Mouse (Mus musculus): ENCODE data around the gene Ralgds. TPM values are rescaled to one million over a fixed set of nuclear protein-coding genes. Genes with fewer than 3 reads are reported as not detected.

Gene Ralgds
- polyA plus RNA-seq, 1 experiment: 133 TPM

DNA sequence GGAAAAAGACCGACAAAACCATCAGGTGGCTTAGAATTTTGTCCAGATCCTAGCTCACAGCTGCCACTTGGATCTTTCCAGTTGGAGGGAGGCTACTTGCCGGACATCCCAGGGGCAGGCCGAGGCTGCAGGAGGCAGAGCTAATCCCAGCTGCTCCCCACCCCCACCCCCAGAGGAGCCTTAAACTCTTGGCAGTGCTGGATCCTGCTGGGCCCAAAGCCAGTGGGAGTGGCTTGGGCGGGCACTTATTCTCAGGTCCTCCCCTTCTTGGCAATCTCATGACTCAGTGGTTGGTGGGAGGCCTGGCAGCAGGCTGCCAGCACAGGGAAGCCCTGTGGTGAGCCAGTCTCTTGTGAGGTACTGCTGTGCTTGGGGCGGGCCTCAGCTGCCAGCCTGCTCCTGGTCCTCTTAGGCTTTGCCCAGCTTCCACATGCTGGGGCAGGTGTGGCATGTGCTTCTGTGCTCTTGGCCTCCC lies 10.8 kb downstream of the Ralgds start:
- 4% methylated on average over 5 of the region's 5 CpGs for WGBS
- Histone ChIP-seq H3K27me3 (ENCODE audit: control insufficient read depth, insufficient read depth, low read length) (no peaks in the 10 kb centered on the region), H3K4me1 (ENCODE audit: control insufficient read depth, insufficient read depth, low read length) (peaks cover 74% of the 10 kb centered on the region), H3K4me3 (replicated peaks; ENCODE audit: insufficient read depth, low read depth, low read length) (no peak overlapping the region), H3K27ac (ENCODE audit: insufficient read depth, low read length) (peak overlapping the region; percentile 16)
- TF ChIP-seq POLR2A (IDR thresholded peaks at IDR 0.05; ENCODE audit: borderline replicate concordance, insufficient read depth, low read length) (no peak), CTCF (IDR thresholded peaks at IDR 0.05; ENCODE audit: borderline replicate concordance, insufficient read depth, low read depth, low read length) (no peak)
- peak; percentile 85 to 86 for DNase-seq

DNA sequence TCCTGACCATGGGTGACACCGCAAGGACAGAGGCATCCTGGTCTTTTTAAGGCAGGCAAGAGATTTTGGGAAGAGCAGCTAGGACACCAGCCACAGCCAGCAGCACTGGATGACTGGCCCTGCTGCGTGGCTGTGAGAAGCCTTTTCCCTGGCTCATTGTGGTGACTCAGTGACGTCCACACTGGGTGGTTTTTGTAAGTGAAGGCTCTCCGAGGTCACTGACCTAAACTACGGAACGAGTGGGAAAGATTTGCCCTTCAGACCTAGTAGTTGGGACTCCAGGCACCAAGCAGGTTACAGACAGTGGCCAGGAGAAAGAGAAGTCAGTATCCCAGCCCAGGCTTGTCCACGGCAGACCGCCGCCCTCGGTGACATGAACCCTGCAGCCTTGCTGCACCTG lies 11.5 kb downstream of the Ralgds start:
- H3K27ac ChIP-seq (ENCODE audit: insufficient read depth, low read length): peak overlapping the region; percentile 70; the same call in 1 of the 2 replicates
- no peaks in the 10 kb centered on the region for H3K27me3 ChIP-seq (ENCODE audit: control insufficient read depth, insufficient read depth, low read length)
- H3K4me3 ChIP-seq (replicated peaks; ENCODE audit: insufficient read depth, low read depth, low read length): no peak overlapping the region
- DNase-seq: peak; percentile 20 to 32
- 68% methylated on average over 10 of the region's 10 CpGs for WGBS
- TF ChIP-seq POLR2A (IDR thresholded peaks at IDR 0.05; ENCODE audit: borderline replicate concordance, insufficient read depth, low read length): no peak
- no peak for TF ChIP-seq CTCF (IDR thresholded peaks at IDR 0.05; ENCODE audit: borderline replicate concordance, insufficient read depth, low read depth, low read length)
- H3K4me1 ChIP-seq (ENCODE audit: control insufficient read depth, insufficient read depth, low read length): peaks cover 81% of the 10 kb centered on the region

DNA sequence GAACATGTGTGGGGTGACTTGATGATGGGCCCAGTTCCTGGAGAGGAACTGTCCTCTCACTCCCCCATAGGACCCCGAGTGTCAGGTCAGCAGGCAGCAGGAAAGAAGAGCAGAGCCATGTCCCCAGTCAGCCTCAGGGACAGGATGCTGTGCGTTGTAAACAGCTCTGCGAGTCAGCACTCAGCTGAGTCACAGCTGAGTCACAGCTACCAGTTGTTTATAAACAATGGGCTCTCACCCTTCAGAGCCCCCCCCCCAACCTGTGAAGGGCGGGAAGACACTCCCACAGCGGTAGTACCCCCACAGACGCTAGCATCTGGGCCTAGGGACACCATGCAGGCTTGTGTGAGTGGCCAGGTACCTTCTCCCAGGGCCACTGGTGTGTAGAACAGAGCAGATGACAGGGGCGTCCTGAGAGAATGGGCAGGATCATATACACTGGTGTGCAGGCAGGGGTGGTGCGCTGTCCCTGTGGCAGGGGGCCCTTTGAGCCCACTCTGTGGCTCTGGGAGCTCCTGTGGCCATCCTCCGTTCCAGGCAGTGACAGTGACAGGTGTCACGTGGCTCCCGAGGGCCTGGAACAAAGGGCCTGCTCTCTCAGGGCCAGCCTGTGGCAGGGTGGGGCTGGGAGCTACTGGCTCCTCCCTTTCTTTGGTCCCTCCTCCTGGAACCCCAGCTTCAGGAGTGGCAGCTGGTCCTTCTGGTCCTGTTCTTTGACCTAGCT lies 12.5 kb downstream of the Ralgds start:
- H3K4me1 ChIP-seq (ENCODE audit: control insufficient read depth, insufficient read depth, low read length): peaks cover 86% of the 10 kb centered on the region
- peak; percentile 66 to 76 for DNase-seq
- 19% methylated on average over 11 of the region's 11 CpGs for WGBS

DNA sequence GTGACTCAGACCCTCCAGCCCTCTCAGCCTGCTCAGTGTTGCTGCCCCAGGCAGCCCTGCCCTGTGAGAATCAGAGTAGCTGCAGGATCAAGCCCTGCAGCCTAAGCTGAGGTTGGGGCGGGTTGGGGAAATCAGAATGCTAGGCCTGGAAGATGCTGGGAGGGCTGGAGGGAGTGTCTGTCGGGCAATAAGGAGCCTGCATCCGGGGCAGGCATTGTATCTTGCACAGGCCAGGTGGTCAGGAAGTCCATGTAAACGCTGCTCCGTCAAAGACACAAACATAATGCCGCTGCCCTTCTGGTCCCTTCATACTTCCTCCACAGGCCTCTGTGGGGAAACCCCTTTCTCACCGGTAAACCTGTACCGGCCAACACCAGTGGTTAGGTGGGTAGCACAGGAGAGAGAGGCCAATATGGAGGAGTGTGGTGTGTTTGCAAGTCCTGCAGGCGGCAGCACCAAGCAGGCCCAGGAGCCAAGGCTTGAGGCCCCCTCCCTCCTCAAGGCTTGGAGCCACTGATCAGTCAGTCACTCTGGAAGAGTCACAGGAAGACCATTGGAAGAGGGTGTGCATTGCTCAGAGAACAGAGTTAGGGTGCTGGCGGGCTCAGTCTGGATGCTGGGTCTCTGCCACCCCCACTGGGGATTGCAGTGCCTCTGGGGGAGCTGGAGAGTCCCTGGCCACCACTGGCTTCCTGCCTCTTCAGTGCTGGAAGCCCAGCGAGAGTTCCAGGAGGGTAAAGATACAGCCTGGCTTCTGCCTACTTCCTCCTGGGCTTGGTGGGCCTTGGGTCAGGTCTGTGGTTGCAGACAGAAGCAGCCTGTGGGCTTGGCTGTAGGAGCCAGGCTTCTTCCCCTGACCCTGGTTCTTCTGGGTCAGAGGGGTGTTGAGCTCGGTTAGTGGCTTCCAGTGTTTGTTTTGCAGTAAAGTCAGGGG lies 13.3 kb downstream of the Ralgds start:
- Histone ChIP-seq H3K27ac (ENCODE audit: insufficient read depth, low read length) (peak overlapping the region; percentile 70), H3K4me1 (ENCODE audit: control insufficient read depth, insufficient read depth, low read length) (peaks cover 85% of the 10 kb centered on the region), H3K4me3 (replicated peaks; ENCODE audit: insufficient read depth, low read depth, low read length) (no peak overlapping the region), H3K27me3 (ENCODE audit: control insufficient read depth, insufficient read depth, low read length) (no peaks in the 10 kb centered on the region)
- peak; percentile 20 to 35 for DNase-seq
- peak; percentile 44; the same call in 1 of the 2 replicates for TF ChIP-seq CTCF (IDR thresholded peaks at IDR 0.05; ENCODE audit: borderline replicate concordance, insufficient read depth, low read depth, low read length)
- no peak for TF ChIP-seq POLR2A (IDR thresholded peaks at IDR 0.05; ENCODE audit: borderline replicate concordance, insufficient read depth, low read length)
- 30% methylated on average over 12 of the region's 12 CpGs for WGBS

More for the DNA sequence above, 12.5 kb downstream of the Ralgds start:
- Histone ChIP-seq H3K4me3 (replicated peaks; ENCODE audit: insufficient read depth, low read depth, low read length) (no peak overlapping the region), H3K27ac (ENCODE audit: insufficient read depth, low read length) (peak overlapping the region; percentile 70), H3K27me3 (ENCODE audit: control insufficient read depth, insufficient read depth, low read length) (no peaks in the 10 kb centered on the region)
- TF ChIP-seq POLR2A (IDR thresholded peaks at IDR 0.05; ENCODE audit: borderline replicate concordance, insufficient read depth, low read length): no peak
- TF ChIP-seq CTCF (IDR thresholded peaks at IDR 0.05; ENCODE audit: borderline replicate concordance, insufficient read depth, low read depth, low read length): no peak

DNA sequence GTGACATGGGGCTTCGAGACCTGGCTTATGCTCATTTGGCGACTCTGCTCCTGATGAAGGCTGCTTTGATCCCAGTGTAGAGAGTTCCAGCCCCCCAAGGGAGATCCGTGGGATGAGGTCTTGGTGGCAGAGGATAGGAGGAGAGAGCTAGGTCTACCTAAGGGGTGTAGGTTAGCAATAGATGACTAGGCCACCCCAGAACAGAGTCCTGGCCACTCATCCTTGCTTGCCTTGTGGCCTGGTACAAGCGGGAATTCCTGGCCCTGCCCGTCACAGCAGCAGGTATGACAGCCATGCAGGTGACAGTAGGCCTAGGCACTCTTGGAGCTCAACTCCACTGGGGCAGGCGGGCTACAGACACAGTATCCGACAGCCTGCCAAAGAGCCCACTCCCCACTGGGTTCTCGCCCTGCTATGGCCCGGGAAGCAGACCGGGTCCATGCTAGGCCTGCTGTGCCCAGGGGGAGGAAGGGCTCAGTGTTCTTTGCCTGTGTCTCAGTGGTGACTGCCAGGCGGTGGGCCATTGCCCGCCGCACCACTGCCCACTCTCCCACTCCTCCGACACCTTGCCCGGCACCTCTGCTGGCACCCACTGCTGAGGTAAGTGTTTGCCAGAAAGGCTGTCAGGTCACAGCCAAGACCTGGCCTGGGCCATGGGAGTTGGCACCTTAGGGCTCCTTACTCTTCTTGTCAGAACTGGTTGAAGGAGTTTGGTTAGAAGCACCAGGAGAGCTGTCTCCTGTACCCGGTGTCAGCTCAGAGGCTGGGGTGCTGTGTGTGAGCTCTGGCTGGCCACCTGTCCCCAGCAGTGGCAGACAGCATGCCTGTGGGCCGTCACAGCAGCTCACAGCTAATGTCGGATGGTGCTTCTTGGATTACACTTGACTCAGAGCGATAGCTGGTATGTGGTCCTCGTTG lies 14.8 kb downstream of the Ralgds start:
- Histone ChIP-seq H3K27ac (ENCODE audit: insufficient read depth, low read length) (no peak overlapping the region; the same call in 1 of the 2 replicates), H3K27me3 (ENCODE audit: control insufficient read depth, insufficient read depth, low read length) (no peaks in the 10 kb centered on the region), H3K4me1 (ENCODE audit: control insufficient read depth, insufficient read depth, low read length) (peaks cover 79% of the 10 kb centered on the region), H3K4me3 (replicated peaks; ENCODE audit: insufficient read depth, low read depth, low read length) (no peak overlapping the region)
- WGBS: 45% methylated on average over 20 of the region's 20 CpGs
- TF ChIP-seq CTCF (IDR thresholded peaks at IDR 0.05; ENCODE audit: borderline replicate concordance, insufficient read depth, low read depth, low read length) (no peak), POLR2A (IDR thresholded peaks at IDR 0.05; ENCODE audit: borderline replicate concordance, insufficient read depth, low read length) (no peak)
- DNase-seq: peak; percentile 41 to 55

DNA sequence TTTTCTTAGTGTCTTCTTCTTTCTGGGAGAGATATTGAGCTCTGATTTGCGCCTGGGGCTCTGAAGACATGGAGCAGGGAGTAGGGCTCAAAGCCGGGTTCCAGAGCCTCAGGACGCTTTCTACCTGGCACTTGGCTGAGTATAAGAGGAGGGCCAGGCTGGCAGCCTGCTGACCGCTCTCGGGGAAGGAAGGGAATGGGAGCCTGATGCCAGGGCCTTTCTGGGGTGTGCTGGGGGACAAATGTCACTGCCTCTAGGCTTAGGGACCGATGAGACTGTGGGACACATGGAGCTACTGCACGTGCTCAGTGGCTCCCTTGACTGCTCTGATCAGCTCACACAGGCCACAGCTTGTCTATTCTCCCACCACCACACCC lies 15.4 kb downstream of the Ralgds start:
- H3K27ac ChIP-seq (ENCODE audit: insufficient read depth, low read length): no peak overlapping the region; the same call in 1 of the 2 replicates
- 16% methylated on average over 7 of the region's 7 CpGs for WGBS
- H3K27me3 ChIP-seq (ENCODE audit: control insufficient read depth, insufficient read depth, low read length): no peaks in the 10 kb centered on the region
- peak in 1 of 2 experiments; percentile 64 for DNase-seq
- TF ChIP-seq CTCF (IDR thresholded peaks at IDR 0.05; ENCODE audit: borderline replicate concordance, insufficient read depth, low read depth, low read length) (no peak), POLR2A (IDR thresholded peaks at IDR 0.05; ENCODE audit: borderline replicate concordance, insufficient read depth, low read length) (no peak)
- H3K4me1 ChIP-seq (ENCODE audit: control insufficient read depth, insufficient read depth, low read length): peaks cover 80% of the 10 kb centered on the region
- no peak overlapping the region for H3K4me3 ChIP-seq (replicated peaks; ENCODE audit: insufficient read depth, low read depth, low read length)

DNA sequence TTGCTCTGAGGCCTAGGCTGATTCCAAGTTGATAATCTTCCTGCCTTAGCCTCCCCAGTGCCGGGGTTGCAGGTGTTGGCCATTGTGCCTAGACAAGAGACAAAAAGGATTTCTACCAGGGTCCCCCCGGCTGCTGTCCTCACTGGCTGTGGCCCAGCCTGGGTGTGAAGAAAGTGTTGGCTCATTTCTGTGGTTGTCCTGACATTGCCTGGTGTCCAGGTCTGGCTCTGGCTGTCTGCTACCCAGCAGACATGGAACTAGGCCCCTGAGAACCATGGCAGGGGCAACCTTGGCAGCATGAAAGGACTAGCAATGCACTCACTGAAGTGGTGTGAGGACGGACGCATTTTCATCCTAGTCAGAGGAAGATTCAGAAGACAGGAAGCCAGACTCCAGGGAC lies 16.9 kb downstream of the Ralgds start:
- TF ChIP-seq CTCF (IDR thresholded peaks at IDR 0.05; ENCODE audit: borderline replicate concordance, insufficient read depth, low read depth, low read length) (no peak), POLR2A (IDR thresholded peaks at IDR 0.05; ENCODE audit: borderline replicate concordance, insufficient read depth, low read length) (no peak)
- no peak for DNase-seq
- no peaks in the 10 kb centered on the region for H3K27me3 ChIP-seq (ENCODE audit: control insufficient read depth, insufficient read depth, low read length)
- peaks cover 69% of the 10 kb centered on the region for H3K4me1 ChIP-seq (ENCODE audit: control insufficient read depth, insufficient read depth, low read length)
- H3K27ac ChIP-seq (ENCODE audit: insufficient read depth, low read length): peak overlapping the region; percentile 26
- WGBS: 36% methylated on average over 4 of the region's 4 CpGs
- H3K4me3 ChIP-seq (replicated peaks; ENCODE audit: insufficient read depth, low read depth, low read length): no peak overlapping the region
